Mouse (Mus musculus) heart, embryonic 12.5 days (tissue): ENCODE measurements at regions not wholly inside any gene's neighbourhood (a gene's known extent, or its start where the extent isn't known, plus 50 kb on each side); places are given as distances from the start of the nearest gene placed in this dataset.

Source experiments
- ATAC-seq: fragments of 200-750 bp; cut with Nextera tagmentation; 2 replicates; pipeline ENCODE4 v1.8.0; 2017; ENCODE audit warnings: moderate TSS enrichment, moderate library complexity; ENCODE audit not compliant: insufficient number of reproducible peaks, low FRiP score
- H3K27ac ChIP-seq: fragments of 300-500 bp; sonication (generic); 2 replicates; pipeline ENCODE4 v1.5.1; 2016; ENCODE audit warnings: mild to moderate bottlenecking, moderate library complexity; ENCODE audit not compliant: poor library complexity, severe bottlenecking
- H3K27me3 ChIP-seq: fragments of 300-500 bp; sonication (generic); replicated peaks from 2 replicates; pipeline ENCODE4 v1.6.1; 2016; ENCODE audit warnings: mild to moderate bottlenecking, moderate library complexity
- H3K36me3 ChIP-seq: fragments of 300-500 bp; sonication (generic); 2 replicates; pipeline ENCODE4 v1.6.1; 2016; ENCODE audit warnings: mild to moderate bottlenecking, moderate library complexity
- H3K4me1 ChIP-seq: fragments of 300-500 bp; sonication (generic); replicated peaks from 2 replicates; pipeline ENCODE4 v1.6.1; 2016; ENCODE audit warnings: mild to moderate bottlenecking
- H3K4me2 ChIP-seq: fragments of 300-500 bp; sonication (generic); 2 replicates; pipeline ENCODE4 v1.6.1; 2016; ENCODE audit warnings: mild to moderate bottlenecking, moderate library complexity
- H3K4me3 ChIP-seq: fragments of 300-500 bp; sonication (generic); 2 replicates; pipeline ENCODE4 v1.5.1; 2016; ENCODE audit warnings: mild to moderate bottlenecking
- H3K9ac ChIP-seq: fragments of 300-500 bp; sonication (generic); 2 replicates; pipeline ENCODE4 v1.6.1; 2016; ENCODE audit warnings: mild to moderate bottlenecking, moderate library complexity
- H3K9me3 ChIP-seq: fragments of 300-500 bp; sonication (generic); replicated peaks from 2 replicates; pipeline ENCODE4 v1.6.1; 2016; ENCODE audit warnings: mild to moderate bottlenecking, moderate library complexity
- WGBS: fragments of 180-500 bp; shearing (Covaris S2); methylation state at CpG from one replicate; pipeline ENCODE4 v1.1.7; 2016; 5-methylcytosine and 5-hydroxymethylcytosine counted together

DNA sequence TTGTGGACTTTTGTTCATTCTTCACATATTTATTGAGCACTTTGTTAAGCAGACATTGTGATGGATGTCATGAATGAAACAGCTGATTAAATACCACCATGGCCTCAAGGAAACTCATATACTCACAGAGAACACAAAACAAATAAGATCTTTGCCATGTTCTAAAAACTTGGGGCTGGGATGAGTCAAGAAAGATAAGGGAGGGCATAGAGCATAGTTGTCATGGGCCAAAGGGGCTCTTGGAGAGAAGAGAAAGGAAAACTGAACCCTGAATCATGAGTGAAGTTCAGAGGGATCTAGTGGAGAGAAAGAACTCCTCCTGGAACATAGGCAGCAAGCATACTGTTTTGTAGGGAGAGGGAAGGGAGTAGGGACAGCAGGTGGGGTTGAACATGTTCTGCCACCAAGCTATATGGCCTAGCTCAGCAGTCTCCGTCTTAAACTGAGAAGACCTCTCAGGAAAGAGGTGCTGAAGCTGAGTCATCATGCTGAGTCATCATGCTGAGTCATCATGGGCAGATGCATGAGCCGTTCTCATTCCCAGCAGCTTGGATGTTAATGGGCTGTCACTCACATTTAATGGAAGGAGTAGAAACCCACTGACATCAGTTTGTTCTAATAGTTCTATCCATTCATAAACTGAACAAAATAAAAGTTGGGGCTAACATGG is 69.6 kb downstream of the Cetn3 start:
- H3K4me3 ChIP-seq = no peak overlapping the region
- H3K27ac ChIP-seq = no peak overlapping the region
- no peak overlapping the region for H3K4me2 ChIP-seq
- peak; percentile 93 for ATAC-seq
- WGBS = 45% methylated on average over 2 of the region's 2 CpGs
- no peaks in the 10 kb centered on the region for H3K36me3 ChIP-seq
- no peak overlapping the region for H3K9ac ChIP-seq
- H3K4me1 ChIP-seq = peaks cover 10% of the 10 kb centered on the region
- H3K9me3 ChIP-seq = no peaks in the 10 kb centered on the region
- no peaks in the 10 kb centered on the region for H3K27me3 ChIP-seq

DNA sequence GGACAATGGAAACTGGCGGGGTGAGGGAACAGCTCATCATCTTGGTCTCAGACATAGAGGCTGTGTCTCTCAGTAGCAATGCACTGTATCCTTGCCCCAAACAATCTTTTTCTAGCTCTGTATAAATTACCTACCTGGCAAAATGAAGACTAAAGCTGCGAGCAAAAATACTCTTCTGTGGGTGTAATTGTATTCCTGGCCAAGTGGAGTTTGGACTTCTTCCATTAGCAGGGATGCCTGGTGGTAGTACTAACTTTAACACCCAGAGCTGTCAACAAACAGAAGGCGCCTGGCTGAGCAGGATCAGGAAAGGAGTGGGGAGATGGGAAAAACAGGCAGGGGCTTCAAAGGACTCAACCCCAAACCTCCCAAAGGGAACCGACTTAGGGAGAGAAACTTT is 73.2 kb downstream of the Cetn3 start:
- H3K4me2 ChIP-seq = peak overlapping the region; percentile 33; the same call in 1 of the 2 replicates
- peaks cover 12% of the 10 kb centered on the region for H3K4me1 ChIP-seq
- H3K9ac ChIP-seq = no peak overlapping the region
- H3K36me3 ChIP-seq = no peaks in the 10 kb centered on the region
- no peak overlapping the region for H3K4me3 ChIP-seq
- H3K9me3 ChIP-seq = no peaks in the 10 kb centered on the region
- WGBS = 33% methylated on average over 4 of the region's 4 CpGs
- ATAC-seq = no peak
- no peaks in the 10 kb centered on the region for H3K27me3 ChIP-seq
- peak overlapping the region; percentile 68; the same call in 1 of the 2 replicates for H3K27ac ChIP-seq

GRCm38 (mm10) chr13:81860683-81861082 is 77.8 kb downstream of the Cetn3 start:
- H3K4me3 ChIP-seq = no peak overlapping the region
- H3K27ac ChIP-seq = no peak overlapping the region
- H3K9me3 ChIP-seq = no peaks in the 10 kb centered on the region
- H3K36me3 ChIP-seq = no peaks in the 10 kb centered on the region
- peaks cover 13% of the 10 kb centered on the region for H3K4me1 ChIP-seq
- H3K9ac ChIP-seq = no peak overlapping the region
- 39% methylated on average over 4 of the region's 4 CpGs for WGBS
- peak overlapping the region; percentile 19; the same call in 1 of the 2 replicates for H3K4me2 ChIP-seq
- H3K27me3 ChIP-seq = no peaks in the 10 kb centered on the region
- peak; percentile 33; the same call in 1 of the 2 replicates for ATAC-seq

DNA sequence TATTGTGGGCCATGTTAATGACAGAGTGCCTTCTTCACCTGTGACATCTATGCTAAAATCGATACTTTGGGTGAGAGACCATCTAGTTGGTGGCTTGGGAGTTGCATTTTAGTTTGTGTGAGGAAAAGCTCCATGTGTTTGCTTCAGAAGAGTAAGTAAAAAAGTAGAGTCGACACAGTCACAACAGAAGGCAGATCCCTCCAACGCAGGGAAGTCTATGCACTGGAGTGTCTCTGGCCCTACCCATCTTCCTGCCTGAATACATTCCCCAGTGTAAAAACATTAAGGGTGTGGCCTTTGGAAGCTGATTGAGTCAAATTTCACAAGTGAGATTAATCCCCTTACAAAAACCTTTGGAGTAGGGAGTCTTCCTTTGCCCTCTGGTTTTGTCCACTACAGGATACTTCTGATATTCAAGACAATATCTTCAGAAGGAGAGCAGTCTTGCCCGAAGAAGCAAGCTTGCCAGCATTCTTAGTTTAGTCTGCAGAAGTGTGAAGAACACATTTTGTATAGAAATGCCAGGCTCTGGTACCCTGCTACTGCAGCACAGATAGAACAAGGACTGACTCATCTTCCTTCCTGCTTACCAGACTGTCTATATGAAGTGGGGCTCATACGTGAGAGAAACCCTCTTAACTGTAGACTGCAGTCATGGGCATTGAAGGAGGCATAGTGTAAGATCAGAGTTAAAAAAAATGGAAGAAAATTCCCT is 79.2 kb downstream of the Cetn3 start:
- no peak overlapping the region for H3K4me2 ChIP-seq
- no peak for ATAC-seq
- H3K4me1 ChIP-seq = peaks cover 6% of the 10 kb centered on the region; the same call in 1 of the 2 replicates
- H3K9ac ChIP-seq = no peak overlapping the region
- 72% methylated on average over 5 of the region's 5 CpGs for WGBS
- no peaks in the 10 kb centered on the region for H3K9me3 ChIP-seq
- H3K36me3 ChIP-seq = no peaks in the 10 kb centered on the region
- H3K27ac ChIP-seq = no peak overlapping the region
- no peak overlapping the region for H3K4me3 ChIP-seq
- no peaks in the 10 kb centered on the region for H3K27me3 ChIP-seq

DNA sequence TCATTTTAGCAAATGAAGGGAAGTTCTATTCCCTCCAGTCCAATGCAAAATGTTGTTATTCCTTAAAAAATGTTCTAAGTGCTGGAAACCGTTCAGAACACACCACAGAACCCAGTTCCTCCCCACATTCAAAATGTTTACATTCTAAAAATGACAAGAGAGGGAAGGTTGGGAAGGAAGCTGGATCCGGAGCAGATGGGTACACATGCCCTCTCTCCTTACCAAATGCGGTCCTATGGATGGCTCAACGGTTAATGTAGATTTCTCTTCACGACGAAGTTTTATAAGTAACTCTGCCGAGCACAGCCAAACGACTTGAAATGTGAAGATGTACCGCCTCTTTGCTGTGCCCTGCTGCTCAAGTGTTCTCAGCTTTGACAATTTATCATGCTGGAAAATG is 88.3 kb downstream of the Cetn3 start:
- Histone ChIP-seq H3K4me1 (no peaks in the 10 kb centered on the region), H3K36me3 (no peaks in the 10 kb centered on the region), H3K9me3 (no peaks in the 10 kb centered on the region), H3K4me3 (no peak overlapping the region), H3K9ac (no peak overlapping the region), H3K4me2 (no peak overlapping the region), H3K27ac (no peak overlapping the region), H3K27me3 (no peaks in the 10 kb centered on the region)
- 80% methylated on average over 9 of the region's 9 CpGs for WGBS
- no peak for ATAC-seq

- Histone ChIP-seq H3K4me1 (no peaks in the 10 kb centered on the region), H3K36me3 (no peaks in the 10 kb centered on the region), H3K9me3 (no peaks in the 10 kb centered on the region), H3K27me3 (no peaks in the 10 kb centered on the region), H3K9ac (no peak overlapping the region), H3K4me3 (no peak overlapping the region), H3K4me2 (no peak overlapping the region), H3K27ac (no peak overlapping the region)
- WGBS = 71% methylated on average over 6 of the region's 6 CpGs
- ATAC-seq = no peak
Observed at GRCm38 (mm10) chr13:81885879-81886278, 103.0 kb downstream of the Cetn3 start.

DNA sequence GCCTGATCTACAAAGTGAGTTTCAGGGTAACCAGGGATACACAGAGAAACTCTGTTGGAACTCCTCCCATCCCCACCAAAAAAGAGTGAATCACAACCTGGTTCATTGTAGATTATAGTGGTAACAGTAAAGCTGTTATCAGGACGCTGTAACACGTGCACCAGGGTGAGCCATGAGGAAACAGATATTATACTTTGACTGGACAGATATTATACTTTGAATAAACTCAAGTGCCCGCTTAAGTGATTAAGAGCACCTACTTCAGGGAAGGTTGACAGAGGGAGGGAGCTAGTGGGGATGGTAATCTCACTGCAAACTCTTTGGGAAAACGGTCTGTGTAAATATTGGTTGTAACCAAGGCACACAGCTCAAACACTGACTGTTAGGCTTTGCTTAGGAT is 147.4 kb downstream of the Cetn3 start:
- Histone ChIP-seq H3K27ac (no peak overlapping the region), H3K4me2 (no peak overlapping the region), H3K9me3 (no peaks in the 10 kb centered on the region; the same call in 1 of the 2 replicates), H3K36me3 (no peaks in the 10 kb centered on the region), H3K4me1 (peaks cover 6% of the 10 kb centered on the region; the same call in 1 of the 2 replicates), H3K27me3 (no peaks in the 10 kb centered on the region), H3K4me3 (no peak overlapping the region), H3K9ac (no peak overlapping the region)
- WGBS = 37% methylated on average over 4 of the region's 4 CpGs
- no peak for ATAC-seq

- peaks cover 6% of the 10 kb centered on the region; the same call in 1 of the 2 replicates for H3K4me1 ChIP-seq
- H3K9ac ChIP-seq = no peak overlapping the region
- H3K4me3 ChIP-seq = no peak overlapping the region
- H3K9me3 ChIP-seq = no peaks in the 10 kb centered on the region
- no peaks in the 10 kb centered on the region for H3K27me3 ChIP-seq
- WGBS = 33% methylated on average over 2 of the region's 2 CpGs
- no peak overlapping the region for H3K4me2 ChIP-seq
- H3K36me3 ChIP-seq = no peaks in the 10 kb centered on the region
- ATAC-seq = peak; percentile 61; the same call in 1 of the 2 replicates
- H3K27ac ChIP-seq = no peak overlapping the region
Observed at GRCm38 (mm10) chr13:81931199-81931598, 148.3 kb downstream of the Cetn3 start.

DNA sequence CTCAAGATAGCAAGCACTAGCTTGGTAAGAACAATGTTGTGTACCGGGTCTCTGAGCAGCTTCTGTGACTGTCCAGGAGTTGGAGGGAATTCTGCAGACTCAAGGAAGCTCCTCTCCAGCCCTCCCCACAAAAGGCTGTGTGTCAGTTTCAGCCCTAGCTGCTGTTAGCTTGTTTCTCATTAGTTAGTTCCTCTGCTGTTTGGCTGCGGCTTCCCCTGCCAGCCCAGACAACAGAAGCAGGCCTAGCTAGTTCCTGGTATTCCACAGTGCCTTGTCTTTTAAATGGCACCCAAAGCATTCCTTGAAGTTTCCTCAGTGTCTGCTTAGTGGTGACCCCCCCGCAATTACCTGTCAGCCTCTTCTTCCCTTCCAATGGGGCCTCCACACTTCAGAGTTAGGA is 154.2 kb downstream of the Cetn3 start:
- Histone ChIP-seq H3K27ac (no peak overlapping the region), H3K36me3 (no peaks in the 10 kb centered on the region), H3K9ac (no peak overlapping the region), H3K4me1 (no peaks in the 10 kb centered on the region), H3K4me2 (no peak overlapping the region), H3K9me3 (no peaks in the 10 kb centered on the region), H3K4me3 (no peak overlapping the region), H3K27me3 (no peaks in the 10 kb centered on the region)
- ATAC-seq = no peak
- WGBS = 55% methylated on average over 3 of the region's 3 CpGs

DNA sequence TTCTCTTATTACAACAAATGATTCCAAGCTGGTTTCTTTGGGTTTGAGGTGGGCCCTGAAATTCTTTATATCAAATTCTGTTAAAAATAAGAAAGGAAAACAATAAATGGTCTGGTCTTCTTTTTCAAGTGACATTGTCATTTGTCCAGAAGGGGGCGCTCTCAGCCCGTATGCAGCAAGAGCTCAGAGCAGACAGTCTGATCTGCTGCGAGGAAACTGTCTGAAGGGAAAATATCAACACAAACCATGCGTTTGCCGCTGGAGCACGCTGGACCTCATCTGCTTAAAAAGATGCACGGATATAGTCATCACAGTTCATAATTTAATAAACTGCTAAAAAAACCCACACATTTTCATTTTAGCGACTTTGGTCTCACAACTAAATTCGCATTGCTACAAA is 161.2 kb downstream of the Cetn3 start:
- Histone ChIP-seq H3K9ac (no peak overlapping the region), H3K9me3 (no peaks in the 10 kb centered on the region), H3K27ac (no peak overlapping the region), H3K27me3 (no peaks in the 10 kb centered on the region), H3K4me3 (peak overlapping the region; percentile 25; the same call in 1 of the 2 replicates), H3K4me1 (peaks cover 6% of the 10 kb centered on the region; the same call in 1 of the 2 replicates), H3K4me2 (peak overlapping the region; percentile 60), H3K36me3 (no peaks in the 10 kb centered on the region)
- no peak for ATAC-seq
- WGBS = 16% methylated on average over 9 of the region's 9 CpGs

DNA sequence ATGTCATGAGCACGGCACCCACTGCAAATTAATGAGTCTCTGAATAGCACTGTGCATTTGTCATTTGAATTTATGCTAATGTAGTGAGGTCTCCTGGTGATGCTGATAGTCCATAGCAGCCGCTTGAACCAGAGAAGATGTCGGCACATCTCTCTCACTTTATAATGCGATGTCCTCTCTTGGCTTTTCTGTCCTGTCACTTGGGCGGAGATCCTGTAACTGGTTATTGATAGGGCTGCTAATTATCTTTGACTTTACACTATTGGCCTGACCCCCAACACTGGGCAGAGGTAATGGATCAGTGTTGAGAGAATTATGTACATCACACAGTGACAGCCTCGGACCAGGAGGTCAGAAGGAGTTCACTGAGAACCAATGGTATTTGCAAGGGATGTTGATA is 161.6 kb downstream of the Cetn3 start:
- no peaks in the 10 kb centered on the region for H3K36me3 ChIP-seq
- 46% methylated on average over 6 of the region's 6 CpGs for WGBS
- H3K9ac ChIP-seq = no peak overlapping the region
- no peak for ATAC-seq
- peak overlapping the region; percentile 25; the same call in 1 of the 2 replicates for H3K4me3 ChIP-seq
- H3K4me2 ChIP-seq = peak overlapping the region; percentile 60
- H3K27me3 ChIP-seq = no peaks in the 10 kb centered on the region
- H3K9me3 ChIP-seq = no peaks in the 10 kb centered on the region
- H3K27ac ChIP-seq = no peak overlapping the region
- peaks cover 6% of the 10 kb centered on the region; the same call in 1 of the 2 replicates for H3K4me1 ChIP-seq
